Mouse (Mus musculus): ENCODE measurements around the gene Gm10719.
"Not testable (repeated sequence)": the region's sequence is repeated elsewhere in the genome, so short reads cannot be mapped to it uniquely, and the experiment has no call there.

GRCm38 (mm10) chr9:3025653-3026052, 8.4 kb downstream of the Gm10719 start:
- not testable (repeated sequence) for TF ChIP-seq CTCF (IDR thresholded peaks at IDR 0.05; ENCODE audit: low read depth, low read length); EP300 (IDR thresholded peaks at IDR 0.05; ENCODE audit: insufficient read depth, low read depth, low read length); POLR2A (IDR thresholded peaks at IDR 0.05; ENCODE audit: insufficient read depth, low read length)

All from ES-Bruce4 (cell line).